Mouse (Mus musculus): Measurements from ENCODE around the gene St6galnac6. TPM values are rescaled to one million over a fixed set of nuclear protein-coding genes. Genes with fewer than 3 reads are reported as not detected.

Gene St6galnac6
- total and polyA plus RNA-seq, 3 experiments, result 12.5 to 26.5 TPM; not detected in 1

GRCm38 (mm10) chr2:32631046-32631445 is 31.5 kb downstream of the St6galnac6 start:
- TF ChIP-seq RCOR1 (IDR thresholded peaks at IDR 0.05; ENCODE audit: low read depth, low read length) (no peak), UBTF (IDR thresholded peaks at IDR 0.05; ENCODE audit: borderline replicate concordance, insufficient read depth, low read depth, low read length) (no peak), EP300 (IDR thresholded peaks at IDR 0.05; ENCODE audit: low read depth in 1 of 2, low read length in 2 of 2) (no peak), CTCF (IDR thresholded peaks at IDR 0.05 in 2 of 3, conservative IDR thresholded peaks at IDR 0.05 in 1 of 3; ENCODE audit: control insufficient read depth in 1 of 3, insufficient read depth in 1 of 3, low read depth in 2 of 3, low read length in 3 of 3, poor library complexity in 1 of 3, severe bottlenecking in 1 of 3) (no peak), BHLHE40 (IDR thresholded peaks at IDR 0.05; ENCODE audit: borderline replicate concordance, low read depth, low read length) (no peak), SMC3 (IDR thresholded peaks at IDR 0.05; ENCODE audit: low read depth, low read length) (no peak), MAZ (IDR thresholded peaks at IDR 0.05; ENCODE audit: low read depth, low read length) (no peak), POLR2AphosphoS5 (IDR thresholded peaks at IDR 0.05; ENCODE audit: borderline replicate concordance, low read depth, low read length) (no peak), ZMIZ1 (IDR thresholded peaks at IDR 0.05; ENCODE audit: low read depth, low read length) (no peak), MYB (IDR thresholded peaks at IDR 0.05; ENCODE audit: low read depth, low read length) (no peak)
- no peak overlapping the region for H3K27ac ChIP-seq (ENCODE audit: control insufficient read depth, low read depth, low read length)
- no peaks in the 10 kb centered on the region for H3K36me3 ChIP-seq (ENCODE audit: control insufficient read depth in 1 of 2, insufficient read depth in 2 of 2, low read length in 2 of 2)
- no peaks in the 10 kb centered on the region for H3K27me3 ChIP-seq (ENCODE audit: control insufficient read depth in 1 of 2, insufficient read depth in 2 of 2, low read length in 2 of 2)
- H3K4me3 ChIP-seq (ENCODE audit: control insufficient read depth in 1 of 2, insufficient read depth in 1 of 2, low read depth in 2 of 2, low read length in 2 of 2), result no peak overlapping the region
- H3K4me1 ChIP-seq (ENCODE audit: control insufficient read depth in 1 of 2, insufficient read depth in 2 of 2, low read length in 2 of 2), result no peaks in the 10 kb centered on the region
- no peak for DNase-seq (ENCODE audit: low read depth, low spot score)
- H3K9me3 ChIP-seq (replicated peaks; ENCODE audit: insufficient read depth, low read length), result no peaks in the 10 kb centered on the region
- H3K9ac ChIP-seq (ENCODE audit: control insufficient read depth, low read depth, low read length, poor library complexity, severe bottlenecking), result no peak overlapping the region
- H3K79me2 ChIP-seq (ENCODE audit: control insufficient read depth, insufficient read depth, low read length, poor library complexity), result no peaks in the 10 kb centered on the region

DNA sequence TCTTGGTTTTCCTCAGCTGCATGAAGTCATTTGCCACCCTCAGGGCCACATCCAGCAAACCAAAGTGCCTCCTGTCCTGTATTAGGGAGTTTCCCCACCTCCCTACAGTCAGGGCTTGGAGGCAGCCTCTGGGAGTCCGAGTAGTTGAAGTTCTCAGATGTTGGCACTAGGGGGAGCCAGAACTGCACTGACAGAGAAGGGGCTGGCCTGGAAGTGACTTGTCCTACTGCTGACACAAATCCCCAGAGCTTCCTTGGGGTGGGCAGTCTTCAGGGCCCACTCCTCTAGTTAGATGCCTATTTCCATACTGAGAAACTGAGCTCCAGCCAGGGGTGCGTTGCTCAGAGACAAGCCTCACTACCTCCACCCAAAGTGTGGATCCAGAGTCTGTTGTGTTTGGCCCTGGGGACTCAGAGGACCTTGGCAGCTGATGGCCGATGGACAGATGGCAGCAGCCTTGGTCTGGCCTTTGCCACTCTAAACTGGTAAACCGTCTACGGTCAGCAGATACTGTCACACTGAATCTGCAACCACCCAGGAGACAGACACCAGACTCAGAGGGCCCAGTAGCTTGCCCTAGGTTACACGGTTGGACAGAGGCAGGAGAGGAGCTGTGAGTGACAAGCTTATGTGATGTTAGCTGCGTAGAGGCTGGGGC is 32.4 kb downstream of the St6galnac6 start:
- Histone ChIP-seq H3K36me3 (ENCODE audit: control insufficient read depth in 1 of 2, insufficient read depth in 2 of 2, low read length in 2 of 2) (no peaks in the 10 kb centered on the region), H3K4me1 (ENCODE audit: control insufficient read depth in 1 of 2, insufficient read depth in 2 of 2, low read length in 2 of 2) (no peaks in the 10 kb centered on the region), H3K27ac (ENCODE audit: control insufficient read depth, low read depth, low read length) (no peak overlapping the region), H3K79me2 (ENCODE audit: control insufficient read depth, insufficient read depth, low read length, poor library complexity) (no peaks in the 10 kb centered on the region), H3K4me3 (ENCODE audit: control insufficient read depth in 1 of 2, insufficient read depth in 1 of 2, low read depth in 2 of 2, low read length in 2 of 2) (no peak overlapping the region), H3K9me3 (replicated peaks; ENCODE audit: insufficient read depth, low read length) (no peaks in the 10 kb centered on the region), H3K9ac (ENCODE audit: control insufficient read depth, low read depth, low read length, poor library complexity, severe bottlenecking) (no peak overlapping the region), H3K27me3 (ENCODE audit: control insufficient read depth in 1 of 2, insufficient read depth in 2 of 2, low read length in 2 of 2) (no peaks in the 10 kb centered on the region)
- DNase-seq (ENCODE audit: low read depth, low spot score), result peak; percentile 82
- TF ChIP-seq NRF1 (IDR thresholded peaks at IDR 0.05; ENCODE audit: insufficient read depth, low read depth, low read length, poor library complexity, severe bottlenecking) (no peak), CTCF (IDR thresholded peaks at IDR 0.05 in 2 of 3, conservative IDR thresholded peaks at IDR 0.05 in 1 of 3; ENCODE audit: control insufficient read depth in 1 of 3, insufficient read depth in 1 of 3, low read depth in 2 of 3, low read length in 3 of 3, poor library complexity in 1 of 3, severe bottlenecking in 1 of 3) (peak; percentile 89 to 98 (median 95)), MAZ (IDR thresholded peaks at IDR 0.05; ENCODE audit: low read depth, low read length) (0 out of 2 replicates have a peak, but pooled peaks have one; percentile 38), SIN3A (IDR thresholded peaks at IDR 0.05; ENCODE audit: low read length) (peak; percentile 47; the same call in 1 of the 2 replicates), ZC3H11A (IDR thresholded peaks at IDR 0.05; ENCODE audit: low read depth, low read length) (peak; percentile 88), UBTF (IDR thresholded peaks at IDR 0.05; ENCODE audit: borderline replicate concordance, insufficient read depth, low read depth, low read length) (no peak), HCFC1 (IDR thresholded peaks at IDR 0.05; ENCODE audit: low read depth, low read length) (no peak), ELF1 (IDR thresholded peaks at IDR 0.05; ENCODE audit: low read depth, low read length) (no peak), BHLHE40 (IDR thresholded peaks at IDR 0.05; ENCODE audit: borderline replicate concordance, low read depth, low read length) (0 out of 2 replicates have a peak, but pooled peaks have one; percentile 16), USF2 (IDR thresholded peaks at IDR 0.05; ENCODE audit: borderline replicate concordance in 1 of 2, insufficient read depth in 1 of 2, low read depth in 1 of 2, low read length in 2 of 2) (no peak), NELFE (IDR thresholded peaks at IDR 0.05; ENCODE audit: low read depth, low read length) (no peak), SMC3 (IDR thresholded peaks at IDR 0.05; ENCODE audit: low read depth, low read length) (peak; percentile 92), RAD21 (IDR thresholded peaks at IDR 0.05; ENCODE audit: low read depth, low read length) (peak; percentile 97)

Data from MEL (cell line).